Mouse (Mus musculus) CH12.LX (cell line): ENCODE measurements around the gene Mtmr12. TPM values are rescaled to one million over a fixed set of nuclear protein-coding genes. Genes with fewer than 3 reads are reported as not detected.
"Not testable (repeated sequence)": the region's sequence is repeated elsewhere in the genome, so short reads cannot be mapped to it uniquely, and the experiment has no call there.

Source experiments
- DNase-seq: peaks from one replicate; pipeline ENCODE4 v3.0.0-alpha.2; 2013; ENCODE audit errors: extremely low read depth
- H3K27ac ChIP-seq: 2 replicates; pipeline ENCODE4 v1.5.1; 2012; ENCODE audit warnings: low read depth, mild to moderate bottlenecking, control low read depth, moderate library complexity; ENCODE audit not compliant: insufficient read depth
- H3K27me3 ChIP-seq: replicated peaks from 2 replicates; pipeline ENCODE3; 2012; ENCODE audit warnings: inconsistent platforms
- H3K36me3 ChIP-seq, 2 experiments: replicated peaks in 1 of 2; 2 replicates each; pipeline versions ENCODE3 to v1.6.1; 2012; ENCODE audit warnings: inconsistent platforms in 1 of 2, low read length in 1 of 2, mild to moderate bottlenecking in 1 of 2, mixed read lengths in 1 of 2, moderate library complexity in 1 of 2; ENCODE audit not compliant: control insufficient read depth in 1 of 2, insufficient read depth in 1 of 2
- H3K4me1 ChIP-seq, 2 experiments: 2 replicates each; pipeline ENCODE4 v1.6.1; 2012; ENCODE audit warnings: inconsistent platforms in 1 of 2, moderate library complexity in 1 of 2; ENCODE audit not compliant: insufficient read depth in 2 of 2, control insufficient read depth in 1 of 2
- H3K4me2 ChIP-seq: 2 replicates; pipeline ENCODE4 v1.6.1; 2012; ENCODE audit warnings: low read depth, mild to moderate bottlenecking, control low read depth; ENCODE audit not compliant: poor library complexity, insufficient read depth, severe bottlenecking
- H3K4me3 ChIP-seq, 3 experiments: fragments of 150-350 bp in 1 of 3; sonication (generic) in 1 of 3; replicated peaks in 1 of 3; 2 replicates each; pipeline versions ENCODE3 to v1.5.1; 2011 to 2012; ENCODE audit warnings: low read depth in 2 of 3, low read length in 2 of 3, mild to moderate bottlenecking in 2 of 3, moderate library complexity in 2 of 3, control low read depth in 1 of 3, improper control_type of control experiment in 1 of 3, inconsistent platforms in 1 of 3, mixed read lengths in 1 of 3; ENCODE audit not compliant: poor library complexity in 1 of 3
- H3K79me2 ChIP-seq: replicated peaks from 2 replicates; pipeline ENCODE4 v1.6.1; 2012; ENCODE audit warnings: mild to moderate bottlenecking, moderate library complexity; ENCODE audit not compliant: control insufficient read depth, poor library complexity, insufficient read depth, severe bottlenecking; ENCODE audit errors: extremely low read depth
- H3K9ac ChIP-seq: 2 replicates; pipeline ENCODE4 v1.6.1; 2012; ENCODE audit warnings: low read depth, mild to moderate bottlenecking, control low read depth, moderate library complexity; ENCODE audit not compliant: insufficient read depth
- H3K9me3 ChIP-seq: replicated peaks from 2 replicates; pipeline ENCODE3; 2012; ENCODE audit warnings: low read length, inconsistent platforms, mixed read lengths
- CHD1 ChIP-seq: IDR thresholded peaks from 2 replicates; pipeline ENCODE4 v1.6.1; 2012; ENCODE audit warnings: low read depth, low read length, improper control_type of control experiment, inconsistent platforms
- EP300 ChIP-seq: IDR thresholded peaks from 2 replicates; pipeline ENCODE4 v1.6.1; 2011; ENCODE audit warnings: low read length, improper control_type of control experiment
- ETS1 ChIP-seq: conservative IDR thresholded peaks from 2 replicates; pipeline ENCODE4 v1.6.1; 2012; ENCODE audit warnings: low read depth, mild to moderate bottlenecking, inconsistent platforms, low read length, improper control_type of control experiment, moderate library complexity
- HCFC1 ChIP-seq: IDR thresholded peaks from 2 replicates; pipeline ENCODE4 v1.6.1; 2012; ENCODE audit warnings: low read depth, mild to moderate bottlenecking, inconsistent platforms, low read length, improper control_type of control experiment
- JUN ChIP-seq: IDR thresholded peaks from 2 replicates; pipeline ENCODE4 v1.6.1; 2011; ENCODE audit warnings: low read depth, mild to moderate bottlenecking, low read length, improper control_type of control experiment, moderate library complexity; ENCODE audit not compliant: insufficient read depth
- KAT2A ChIP-seq: IDR thresholded peaks from 2 replicates; pipeline ENCODE4 v1.6.1; 2012; ENCODE audit warnings: low read length, improper control_type of control experiment, inconsistent platforms; ENCODE audit not compliant: insufficient replicate concordance
- MAFK ChIP-seq: IDR thresholded peaks from 2 replicates; pipeline ENCODE4 v1.6.1; 2011; ENCODE audit warnings: low read length, improper control_type of control experiment; ENCODE audit not compliant: insufficient replicate concordance
- MAX ChIP-seq: IDR thresholded peaks from 2 replicates; pipeline ENCODE4 v1.6.1; 2011; ENCODE audit warnings: low read length, improper control_type of control experiment
- MAZ ChIP-seq: IDR thresholded peaks from 2 replicates; pipeline ENCODE4 v1.6.1; 2012; ENCODE audit warnings: low read depth, mild to moderate bottlenecking, inconsistent platforms, low read length, improper control_type of control experiment, moderate library complexity
- MXI1 ChIP-seq: IDR thresholded peaks from 2 replicates; pipeline ENCODE4 v1.6.1; 2011; ENCODE audit warnings: mild to moderate bottlenecking, low read depth, low read length, improper control_type of control experiment
- MYC ChIP-seq: IDR thresholded peaks from 2 replicates; pipeline ENCODE4 v1.6.1; 2011; ENCODE audit warnings: low read depth, mild to moderate bottlenecking, improper control_type of control experiment, low read length
- NRF1 ChIP-seq: IDR thresholded peaks from 2 replicates; pipeline ENCODE4 v1.6.1; 2014; ENCODE audit warnings: low read depth, mild to moderate bottlenecking, inconsistent platforms, low read length, improper control_type of control experiment, moderate library complexity
- PAX5 ChIP-seq: IDR thresholded peaks from 2 replicates; pipeline ENCODE4 v1.6.1; 2012; ENCODE audit warnings: low read length, inconsistent platforms, mixed read lengths
- POLR2AphosphoS2 ChIP-seq: IDR thresholded peaks from 2 replicates; pipeline ENCODE4 v1.6.1; 2011; ENCODE audit warnings: low read depth, low read length, improper control_type of control experiment
- RAD21 ChIP-seq: IDR thresholded peaks from 2 replicates; pipeline ENCODE4 v1.6.1; 2011; ENCODE audit warnings: low read depth, mild to moderate bottlenecking, low read length, improper control_type of control experiment, moderate library complexity
- SIN3A ChIP-seq: IDR thresholded peaks from 2 replicates; pipeline ENCODE4 v1.6.1; 2012; ENCODE audit warnings: low read length, improper control_type of control experiment, inconsistent platforms
- UBTF ChIP-seq: IDR thresholded peaks from 2 replicates; pipeline ENCODE4 v1.6.1; 2012; ENCODE audit warnings: low read depth, mild to moderate bottlenecking, inconsistent platforms, low read length, improper control_type of control experiment, moderate library complexity
- dilution Hi-C: fragments of 300-500 bp; cut with MboI; formaldehyde crosslinking; loops from 2 replicates; pipeline ENCODE4 v1.14.3; 2020; ENCODE audit warnings: low sequenced_read_pairs; ENCODE audit not compliant: extremely low pct_unique_long_range_greater_than_20kb, extremely low pct_ligation_motif_present
- in situ Hi-C: fragments of 300-500 bp; cut with MboI; formaldehyde crosslinking; loops from 3 replicates; pipeline ENCODE4 v1.14.3; 2019; ENCODE audit warnings: low sequenced_read_pairs, low pct_ligation_motif_present, low pct_unique_long_range_greater_than_20kb, mixed read lengths
- polyA plus RNA-seq: library from polyadenylated mRNA; unstranded; fragments of >175 nt; gene quantifications from 2 replicates; pipeline ENCODE4 v1.2.1, GENCODE M21; 2012; ENCODE audit warnings: low read depth; ENCODE audit not compliant: insufficient read length
- total RNA-seq, 2 experiments: library from RNA; depleted of rRNA; stranded (reverse); fragments of 300-350 nt in 1 of 2; fragments of >200 nt in 1 of 2; gene quantifications; 2 replicates each; pipeline ENCODE4 v1.2.3; 2012 to 2014

Mtmr12 gene
- total and polyA plus RNA-seq, 3 experiments, result 8.2 to 16.3 (median 12.3) TPM

- no peak for TF ChIP-seq JUN
Observed at GRCm38 (mm10) chr15:12204319-12205159, at the start of gene Mtmr12 (continued).

- in situ Hi-C loops (no loop called here), dilution Hi-C loops (loop anchor here (25.0 kb wide), 1 partner anchor 109 kb away; no protein-coding TSS in a partner anchor)
- H3K36me3 ChIP-seq, result peaks cover 49 to 83% of the 10 kb centered on the region in 2 experiments
- H3K9me3 ChIP-seq, result no peaks in the 10 kb centered on the region
- TF ChIP-seq SIN3A, result no peak
- TF ChIP-seq MAFK, result no peak
- no peak for TF ChIP-seq POLR2AphosphoS2
- no peak for TF ChIP-seq ETS1
- no peak for TF ChIP-seq MXI1
- no peak for TF ChIP-seq MAX
- no peak for TF ChIP-seq PAX5
- no peak for TF ChIP-seq MAZ
- TF ChIP-seq RAD21, result no peak
- TF ChIP-seq HCFC1, result no peak
- no peak for TF ChIP-seq UBTF
- TF ChIP-seq EP300, result no peak
- TF ChIP-seq MYC, result no peak
- TF ChIP-seq NRF1, result no peak
- TF ChIP-seq CHD1, result no peak
- TF ChIP-seq JUN, result no peak
- TF ChIP-seq KAT2A, result no peak
- peaks cover 5% of the 10 kb centered on the region for H3K79me2 ChIP-seq
- H3K4me1 ChIP-seq, result peaks cover 0 to 5% of the 10 kb centered on the region in 2 experiments; a peak in 1 of 4 replicates
- no peak for DNase-seq
- no peak overlapping the region for H3K27ac ChIP-seq
- H3K4me2 ChIP-seq, result no peak overlapping the region
- H3K4me3 ChIP-seq, result no peak overlapping the region
- no peak overlapping the region for H3K9ac ChIP-seq
- H3K27me3 ChIP-seq, result no peaks in the 10 kb centered on the region
Observed at GRCm38 (mm10) chr15:12178126-12178525, 26.7 kb upstream of the Mtmr12 start.

GRCm38 (mm10) chr15:12181181-12181805 lies 23.5 kb upstream of the Mtmr12 start:
- DNase-seq, H3K9me3 ChIP-seq, H3K79me2 ChIP-seq, in situ Hi-C loops, H3K27ac ChIP-seq, H3K4me1 ChIP-seq, H3K4me2 ChIP-seq, H3K9ac ChIP-seq, H3K27me3 ChIP-seq, H3K4me3 ChIP-seq: not testable (repeated sequence)
- dilution Hi-C loops, result loop anchor here (25.0 kb wide), 1 partner anchor 106 kb away; no protein-coding TSS in a partner anchor
- peaks cover 39 to 82% of the 10 kb centered on the region in 2 experiments for H3K36me3 ChIP-seq
